Mouse (Mus musculus): Measurements from ENCODE around the gene Spats2l.

Spats2l gene

GRCm38 (mm10) chr1:57774001-57774667, at the start of gene Spats2l:
Spats2l (plus strand) TSS chr1:57774162.
- DNase-seq (ENCODE audit: low spot score) = peak; percentile 81

DNA sequence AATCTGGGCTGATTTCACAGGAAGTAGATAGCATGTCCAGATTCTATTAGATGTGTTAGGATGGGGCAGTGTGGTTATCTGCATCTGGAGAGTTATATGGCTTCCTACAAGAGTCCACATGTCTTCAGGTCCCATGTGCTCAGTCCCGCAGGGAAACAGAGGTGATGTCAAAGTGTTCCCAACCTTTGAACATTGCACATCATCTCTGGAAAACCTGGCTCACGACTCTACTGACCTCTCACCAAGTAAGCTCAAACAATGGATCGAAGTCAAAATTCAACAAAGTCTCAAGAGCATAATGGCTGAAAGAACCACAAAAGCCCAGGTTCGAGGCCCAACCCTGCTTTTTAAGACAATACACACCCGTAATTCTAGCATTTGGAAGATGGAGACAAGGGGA, 48.7 kb upstream of the Spats2l start:
- no peak for DNase-seq (ENCODE audit: low spot score)

- no peak for DNase-seq (ENCODE audit: low spot score)
Observed at GRCm38 (mm10) chr1:57735877-57736276, 38.1 kb upstream of the Spats2l start.

- no peak for DNase-seq (ENCODE audit: low spot score)
Observed at GRCm38 (mm10) chr1:57741740-57742139, 32.2 kb upstream of the Spats2l start.

- peak; percentile 73 for DNase-seq (ENCODE audit: low spot score)
Observed at GRCm38 (mm10) chr1:57742266-57742665, 31.7 kb upstream of the Spats2l start.

GRCm38 (mm10) chr1:57751781-57752180, 22.2 kb upstream of the Spats2l start:
- no peak for DNase-seq (ENCODE audit: low spot score)

GRCm38 (mm10) chr1:57766396-57766795, 7.6 kb upstream of the Spats2l start:
- no peak for DNase-seq (ENCODE audit: low spot score)

- DNase-seq (ENCODE audit: low spot score) = no peak
Observed at GRCm38 (mm10) chr1:57773326-57773725, 636 bp upstream of the Spats2l start.

DNA sequence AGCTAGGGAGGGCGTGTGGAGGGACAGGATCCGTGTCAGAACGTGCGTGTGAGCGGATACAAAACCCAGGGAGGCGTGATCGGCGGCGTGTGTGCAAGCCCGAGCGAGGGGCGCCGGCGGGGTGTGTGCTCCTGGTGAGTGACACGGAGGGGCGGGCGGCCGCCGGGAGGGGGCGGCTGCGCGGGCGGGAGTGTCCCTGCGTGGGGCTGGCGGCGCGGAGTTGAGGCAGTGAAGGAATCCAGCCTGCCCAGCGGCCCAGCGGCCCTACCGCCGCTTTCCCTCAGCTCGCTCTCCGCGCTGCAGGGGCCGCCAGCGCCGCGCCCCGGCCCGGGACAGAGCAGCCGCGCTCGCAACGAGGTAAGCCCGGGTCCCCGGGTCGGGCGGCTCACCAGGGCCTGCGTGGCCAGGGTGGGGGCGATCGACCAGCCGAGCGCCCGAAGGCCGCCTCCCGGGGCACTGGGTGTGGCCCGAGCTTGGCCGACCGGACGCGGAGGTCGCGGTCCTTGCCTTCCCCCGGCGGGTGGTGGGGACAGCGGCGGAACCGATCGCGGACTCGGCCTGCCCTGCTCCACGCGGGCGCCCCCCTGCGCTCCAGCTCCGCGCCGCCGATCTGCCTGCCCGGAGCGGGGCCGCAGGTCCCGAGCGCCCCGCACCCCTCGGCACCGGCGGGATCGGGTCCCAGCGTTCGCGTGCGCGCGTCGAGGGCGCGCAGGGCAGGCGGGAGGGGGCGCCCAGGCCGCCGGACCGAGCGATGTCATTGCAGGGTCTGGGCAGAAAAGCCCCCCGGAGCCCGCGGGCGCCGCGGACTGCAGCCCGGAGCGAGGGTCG, 920 bp downstream of the Spats2l start:
- peak; percentile 73 for DNase-seq (ENCODE audit: low spot score)

- no peak for DNase-seq (ENCODE audit: low spot score)
Observed at GRCm38 (mm10) chr1:57775496-57775790, 1.5 kb downstream of the Spats2l start.

DNA sequence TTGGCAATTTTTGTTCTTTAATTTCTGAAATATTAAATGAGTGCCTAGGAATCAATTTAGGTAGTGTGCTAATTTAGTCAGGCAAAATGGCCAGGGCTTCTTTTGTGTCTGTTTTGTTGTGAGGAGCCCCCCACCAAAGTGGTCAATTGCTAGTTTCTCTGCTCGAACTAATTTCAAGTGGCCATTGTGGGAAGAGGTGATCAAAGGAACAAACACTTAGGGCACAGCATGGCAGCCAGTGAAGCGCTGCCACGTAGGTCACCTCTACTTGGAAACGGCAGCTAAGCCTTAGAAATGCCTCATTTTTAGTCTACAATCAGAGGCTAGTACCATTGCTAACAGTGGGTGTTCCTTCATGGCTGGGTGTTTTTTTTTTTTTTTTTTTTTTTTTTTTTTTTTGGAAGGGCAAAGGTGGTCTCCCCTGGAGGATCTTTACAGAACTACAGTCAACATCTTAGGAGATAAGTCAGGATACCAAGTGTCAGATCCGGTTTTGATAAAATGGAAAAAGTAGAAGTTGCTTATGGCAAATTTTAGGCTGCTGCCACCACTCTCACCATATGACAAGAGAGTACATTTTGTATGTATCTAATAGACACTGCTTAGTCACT, 2.8 kb downstream of the Spats2l start:
- DNase-seq (ENCODE audit: low spot score) = no peak

GRCm38 (mm10) chr1:57784300-57784699, 10.3 kb downstream of the Spats2l start:
- no peak for DNase-seq (ENCODE audit: low spot score)

- no peak for DNase-seq (ENCODE audit: low spot score)
Observed at GRCm38 (mm10) chr1:57789831-57790230, 15.9 kb downstream of the Spats2l start.

DNA sequence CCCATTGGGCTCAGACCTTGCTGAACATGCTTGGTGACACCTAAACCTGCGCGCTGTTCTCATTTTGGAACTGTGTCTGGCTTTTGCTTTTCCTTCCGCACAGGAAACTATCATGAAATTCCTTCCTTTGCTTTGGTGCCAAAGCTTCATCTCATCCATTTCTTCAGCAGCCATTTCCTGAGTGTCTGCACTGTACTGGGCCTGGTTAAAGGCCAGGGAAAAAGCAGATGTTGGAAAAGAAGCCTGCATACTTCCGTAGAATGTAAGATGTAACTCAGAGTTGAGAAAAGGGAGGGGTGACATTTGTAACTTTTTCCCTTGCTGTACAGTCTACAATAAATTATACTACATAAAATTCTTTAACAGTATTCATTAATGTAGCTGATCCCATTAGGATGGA, 18.2 kb downstream of the Spats2l start:
- no peak for DNase-seq (ENCODE audit: low spot score)

DNA sequence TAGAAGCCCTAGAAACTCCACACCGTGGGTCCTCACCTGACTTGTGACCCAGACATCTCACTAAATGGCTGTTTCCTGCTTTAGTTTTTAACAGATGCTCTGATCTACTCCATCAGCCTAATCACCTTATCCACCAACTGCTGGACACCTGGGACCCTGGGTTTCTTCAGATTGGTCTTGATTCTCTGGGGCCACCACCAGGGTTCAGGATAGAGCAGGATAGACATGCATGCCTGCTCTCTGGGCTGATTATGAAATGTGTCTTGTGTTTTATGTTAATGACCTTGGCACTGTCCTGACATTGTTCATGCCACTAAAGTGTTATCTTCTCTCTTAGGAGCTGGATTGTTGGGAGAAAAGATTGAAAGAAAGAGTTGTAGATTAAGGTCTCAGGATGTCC, 21.9 kb downstream of the Spats2l start:
- no peak for DNase-seq (ENCODE audit: low spot score)

DNA sequence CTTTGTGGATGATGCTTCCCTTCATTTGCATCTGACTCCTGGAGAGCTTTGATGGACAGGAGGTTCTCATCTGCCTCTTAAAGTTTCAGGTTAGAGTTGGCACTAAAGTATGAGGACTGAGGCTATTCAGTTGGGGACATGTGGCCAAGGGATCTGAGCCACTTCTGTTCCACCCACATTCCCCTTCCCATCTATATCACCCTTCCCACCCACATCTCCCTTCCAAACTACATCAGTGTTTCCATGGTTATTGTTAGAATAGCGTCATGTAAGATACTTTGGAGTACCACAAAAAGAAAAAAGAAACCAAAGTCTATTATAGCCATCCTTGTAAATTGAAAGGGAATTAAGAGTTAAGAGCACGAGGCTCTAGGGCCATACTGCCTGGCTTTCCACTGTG, 25.4 kb downstream of the Spats2l start:
- no peak for DNase-seq (ENCODE audit: low spot score)

DNA sequence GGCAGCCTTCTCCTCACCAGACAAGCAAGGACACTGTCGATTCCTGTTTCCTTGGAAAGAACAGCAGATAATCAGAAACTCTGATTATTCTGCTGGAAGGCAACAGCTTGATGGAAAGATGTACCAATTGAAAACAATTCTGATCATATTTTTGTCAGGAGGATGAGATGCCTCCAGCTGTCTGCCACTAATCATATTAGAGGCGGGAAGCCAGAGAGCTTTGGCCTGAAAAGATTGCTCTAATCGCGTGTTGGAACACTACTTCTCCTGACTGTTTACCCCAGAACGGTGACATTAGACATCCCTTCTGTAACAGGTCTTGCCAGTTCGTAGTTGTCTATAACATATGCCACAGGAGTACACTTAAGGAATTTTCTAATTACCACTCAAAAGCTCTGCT, 26.9 kb downstream of the Spats2l start:
- DNase-seq (ENCODE audit: low spot score) = no peak

- DNase-seq (ENCODE audit: low spot score) = no peak
Observed at GRCm38 (mm10) chr1:57806126-57806525, 32.2 kb downstream of the Spats2l start.

GRCm38 (mm10) chr1:57807882-57808281, 33.9 kb downstream of the Spats2l start:
- DNase-seq (ENCODE audit: low spot score) = no peak

DNA sequence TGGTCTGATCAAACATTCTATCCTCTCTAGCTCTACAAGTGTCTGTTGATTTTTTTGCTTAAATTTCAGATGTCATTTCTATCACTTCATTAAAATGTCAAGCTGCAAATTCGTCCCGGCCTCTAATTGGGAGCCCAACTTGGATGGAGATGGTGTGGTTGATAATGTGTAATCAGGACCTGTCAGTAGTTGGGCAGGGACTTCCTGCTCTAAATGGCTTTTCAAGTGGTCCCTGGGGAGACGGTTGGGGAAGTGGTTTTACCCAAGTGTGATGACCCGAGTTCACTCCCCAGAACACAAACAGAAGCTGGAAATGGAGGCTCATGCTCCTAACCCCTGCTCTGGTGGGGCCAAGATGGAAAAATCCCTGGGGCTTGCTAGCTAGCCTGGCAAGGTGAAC, 36.3 kb downstream of the Spats2l start:
- no peak for DNase-seq (ENCODE audit: low spot score)

- DNase-seq (ENCODE audit: low spot score) = no peak
Observed at GRCm38 (mm10) chr1:57817103-57817502, 43.1 kb downstream of the Spats2l start.

DNA sequence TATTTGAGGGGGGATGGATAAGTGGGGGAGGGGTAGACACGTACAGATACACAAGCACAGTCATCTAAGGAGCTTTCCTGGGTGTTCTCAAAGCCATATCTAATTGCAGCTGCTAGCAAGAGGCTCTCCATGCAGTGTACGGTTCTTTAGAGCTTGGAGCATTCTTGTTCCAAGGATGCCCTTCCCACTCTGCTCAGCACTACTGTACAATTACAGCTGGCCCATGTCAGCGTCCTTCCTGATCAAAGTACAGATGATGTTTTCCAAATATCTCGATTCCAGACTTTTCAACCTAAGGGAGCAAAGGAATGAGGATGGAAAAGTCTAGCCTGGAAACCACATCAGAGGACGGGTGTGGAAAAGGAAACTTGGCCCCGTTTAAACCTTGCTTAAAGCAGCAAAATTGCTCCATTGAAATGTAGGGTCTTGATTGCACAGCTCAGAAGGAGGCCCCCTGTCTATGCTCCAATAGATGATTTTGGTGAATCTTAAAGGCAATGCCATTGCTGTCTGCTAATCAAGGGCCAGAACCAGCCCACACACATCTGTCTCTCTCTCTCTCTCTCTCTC, 46.6 kb downstream of the Spats2l start:
- DNase-seq (ENCODE audit: low spot score) = no peak
